Mouse (Mus musculus): ENCODE results near the gene Btrc. TPM values are rescaled to one million over a fixed set of nuclear protein-coding genes. Genes with fewer than 3 reads are reported as not detected.

Gene Btrc
- polyA plus RNA-seq, 1 experiment from 2014 or later, result 54.3 TPM

DNA sequence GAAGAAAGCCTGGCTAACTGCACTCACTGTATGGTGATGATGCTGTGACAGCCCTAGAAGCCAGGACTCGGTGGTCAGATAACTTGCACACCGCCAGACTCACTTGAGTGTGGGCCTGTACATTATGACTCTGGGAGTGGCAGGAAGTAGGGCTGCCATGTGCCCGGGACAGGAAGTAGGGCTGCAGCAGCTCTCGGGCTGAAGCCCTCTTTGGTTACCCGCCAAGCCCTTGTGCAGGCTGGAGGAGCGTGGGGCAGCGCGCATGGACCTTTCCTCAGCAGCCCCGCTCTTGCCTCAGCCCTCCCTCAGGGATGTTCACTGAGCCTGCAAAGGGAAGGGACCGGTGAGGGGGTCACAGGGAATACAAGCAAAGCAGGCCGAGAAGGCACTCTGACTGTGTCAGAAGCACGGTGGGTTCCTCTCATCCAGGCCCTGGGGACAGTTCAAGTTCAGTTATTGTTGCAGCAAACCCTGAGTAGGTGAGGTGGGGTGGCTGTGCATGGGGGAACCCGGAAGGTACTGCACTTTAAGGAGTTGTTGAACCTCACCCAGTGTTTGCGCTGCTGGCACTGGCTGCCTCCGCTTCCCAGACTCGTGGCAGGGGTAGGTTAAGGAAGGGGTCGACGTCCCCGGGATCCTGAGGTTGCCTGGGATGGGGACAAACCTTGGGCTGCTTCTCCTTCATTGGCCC lies 211.6 kb downstream of the Btrc start:
- Histone ChIP-seq H3K4me3 (ENCODE audit: low read length) (no peak overlapping the region), H3K9me3 (ENCODE audit: low read length) (no peaks in the 10 kb centered on the region), H3K9ac (replicated peaks; ENCODE audit: low read length) (no peak overlapping the region), H3K4me2 (replicated peaks; ENCODE audit: low read depth, low read length) (no peak overlapping the region), H3K27me3 (ENCODE audit: insufficient read depth, low read length) (no peaks in the 10 kb centered on the region), H3K36me3 (ENCODE audit: insufficient read depth, low read length) (peaks cover 32% of the 10 kb centered on the region), H3K4me1 (ENCODE audit: insufficient read depth, low read length) (peaks cover 27% of the 10 kb centered on the region), H3K27ac (ENCODE audit: low read length) (no peak overlapping the region)
- no peak for ATAC-seq (ENCODE audit: low FRiP score, low TSS enrichment)
- WGBS, result 47% methylated on average over 19 of the region's 19 CpGs

DNA sequence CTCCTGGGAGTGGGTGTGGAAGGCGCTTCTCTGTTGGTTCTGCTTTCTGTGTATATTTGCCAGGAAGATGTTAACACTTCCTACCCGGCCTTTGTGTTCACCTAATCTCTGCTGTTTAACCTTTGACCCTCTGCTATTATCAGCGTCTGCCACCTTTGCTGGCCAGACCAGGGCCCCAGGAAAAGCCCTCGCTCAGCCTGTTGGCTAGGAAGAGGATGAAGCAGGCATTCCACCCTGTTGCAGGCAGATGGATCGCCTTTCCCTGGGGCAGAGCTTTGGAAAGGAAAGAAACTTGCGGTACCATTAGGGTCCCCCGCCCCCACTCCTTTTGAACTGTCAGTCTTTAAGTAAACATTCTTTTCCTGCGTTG lies 212.1 kb downstream of the Btrc start:
- Histone ChIP-seq H3K9me3 (ENCODE audit: low read length) (no peaks in the 10 kb centered on the region), H3K36me3 (ENCODE audit: insufficient read depth, low read length) (peaks cover 32% of the 10 kb centered on the region), H3K4me2 (replicated peaks; ENCODE audit: low read depth, low read length) (no peak overlapping the region), H3K9ac (replicated peaks; ENCODE audit: low read length) (no peak overlapping the region), H3K27me3 (ENCODE audit: insufficient read depth, low read length) (no peaks in the 10 kb centered on the region), H3K4me3 (ENCODE audit: low read length) (no peak overlapping the region), H3K4me1 (ENCODE audit: insufficient read depth, low read length) (peaks cover 30% of the 10 kb centered on the region), H3K27ac (ENCODE audit: low read length) (no peak overlapping the region)
- no peak for ATAC-seq (ENCODE audit: low FRiP score, low TSS enrichment)
- WGBS, result 22% methylated on average over 8 of the region's 8 CpGs

DNA sequence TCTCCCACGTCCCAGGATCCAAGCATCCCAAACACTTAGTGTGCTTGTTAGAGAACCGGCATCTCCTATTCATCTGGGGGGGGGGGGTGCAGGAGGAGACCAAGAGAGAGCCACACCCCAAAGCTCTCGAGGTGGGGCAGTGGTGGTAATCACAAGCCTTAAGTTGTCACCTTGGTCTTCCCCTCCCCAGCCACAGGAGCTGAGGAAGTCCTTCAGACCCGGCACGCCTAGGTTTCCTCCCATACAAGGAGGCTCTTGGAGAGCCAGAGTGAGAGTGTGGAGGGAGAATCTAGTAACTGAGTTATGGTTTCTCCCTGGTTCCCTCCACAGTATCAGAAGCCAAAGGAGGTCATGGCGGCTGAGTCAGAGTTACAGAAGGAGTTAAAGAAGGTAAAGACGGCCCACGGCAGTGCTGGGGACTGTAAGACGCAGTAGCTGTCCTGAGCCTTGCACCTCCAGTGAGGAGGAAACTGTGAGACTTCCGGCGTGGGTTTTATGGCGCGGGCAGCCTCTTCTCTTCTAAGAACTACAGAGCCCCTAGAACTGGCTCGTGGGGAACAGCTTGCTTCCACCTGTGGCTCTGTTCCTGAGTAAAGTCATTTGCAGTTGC lies 213.7 kb downstream of the Btrc start:
- WGBS, result 67% methylated on average over 14 of the region's 14 CpGs
- peaks cover 26% of the 10 kb centered on the region for H3K36me3 ChIP-seq (ENCODE audit: insufficient read depth, low read length)
- H3K9ac ChIP-seq (replicated peaks; ENCODE audit: low read length), result no peak overlapping the region
- no peak overlapping the region for H3K27ac ChIP-seq (ENCODE audit: low read length)
- no peaks in the 10 kb centered on the region for H3K9me3 ChIP-seq (ENCODE audit: low read length)
- no peak for ATAC-seq (ENCODE audit: low FRiP score, low TSS enrichment)
- peaks cover 36% of the 10 kb centered on the region for H3K4me1 ChIP-seq (ENCODE audit: insufficient read depth, low read length)
- H3K27me3 ChIP-seq (ENCODE audit: insufficient read depth, low read length), result no peaks in the 10 kb centered on the region
- no peak overlapping the region for H3K4me2 ChIP-seq (replicated peaks; ENCODE audit: low read depth, low read length)
- no peak overlapping the region for H3K4me3 ChIP-seq (ENCODE audit: low read length)

DNA sequence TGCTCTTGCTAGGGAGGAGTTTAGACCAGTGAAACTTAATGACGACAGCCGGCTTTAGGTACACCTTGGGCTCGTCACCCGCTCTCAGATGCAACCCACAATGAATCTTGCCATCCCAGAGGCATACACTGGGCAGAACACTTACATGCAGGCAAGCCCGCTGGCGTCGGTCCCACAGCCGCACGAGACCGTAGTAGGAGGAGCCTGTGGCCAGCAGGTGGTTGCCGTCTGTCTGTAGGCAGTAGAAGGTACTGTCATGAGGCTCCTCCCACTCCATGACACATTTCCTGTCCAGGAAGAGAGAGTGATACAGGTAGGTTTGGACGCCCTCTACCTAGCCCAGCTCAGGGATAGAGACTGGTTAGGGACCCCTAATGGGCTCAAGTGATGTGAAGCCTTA lies 215.4 kb downstream of the Btrc start:
- H3K4me2 ChIP-seq (replicated peaks; ENCODE audit: low read depth, low read length), result no peak overlapping the region
- WGBS, result 84% methylated on average over 12 of the region's 12 CpGs
- ATAC-seq (ENCODE audit: low FRiP score, low TSS enrichment), result no peak
- no peak overlapping the region for H3K27ac ChIP-seq (ENCODE audit: low read length)
- H3K4me3 ChIP-seq (ENCODE audit: low read length), result no peak overlapping the region
- H3K9me3 ChIP-seq (ENCODE audit: low read length), result no peaks in the 10 kb centered on the region
- peaks cover 41% of the 10 kb centered on the region for H3K4me1 ChIP-seq (ENCODE audit: insufficient read depth, low read length)
- no peaks in the 10 kb centered on the region for H3K27me3 ChIP-seq (ENCODE audit: insufficient read depth, low read length)
- H3K36me3 ChIP-seq (ENCODE audit: insufficient read depth, low read length), result peaks cover 22% of the 10 kb centered on the region
- H3K9ac ChIP-seq (replicated peaks; ENCODE audit: low read length), result no peak overlapping the region

GRCm38 (mm10) chr19:45579416-45579815 lies 215.9 kb downstream of the Btrc start:
- Histone ChIP-seq H3K9me3 (ENCODE audit: low read length) (no peaks in the 10 kb centered on the region), H3K36me3 (ENCODE audit: insufficient read depth, low read length) (peaks cover 22% of the 10 kb centered on the region), H3K4me1 (ENCODE audit: insufficient read depth, low read length) (peaks cover 37% of the 10 kb centered on the region), H3K4me2 (replicated peaks; ENCODE audit: low read depth, low read length) (no peak overlapping the region), H3K27me3 (ENCODE audit: insufficient read depth, low read length) (no peaks in the 10 kb centered on the region), H3K4me3 (ENCODE audit: low read length) (no peak overlapping the region), H3K27ac (ENCODE audit: low read length) (no peak overlapping the region), H3K9ac (replicated peaks; ENCODE audit: low read length) (no peak overlapping the region)
- ATAC-seq (ENCODE audit: low FRiP score, low TSS enrichment), result no peak
- 88% methylated on average over 7 of the region's 7 CpGs for WGBS

Other genes starting within 250 kb of the Btrc start
- not detected in 2 replicates for gene Tlx1, start 213.1 kb upstream of the Btrc start, polyA plus RNA-seq (2015; fragmentation: Nextera tagmentation; extraction: Ambion mirVana)
- gene Lbx1, start 127.9 kb upstream of the Btrc start, polyA plus RNA-seq (2015; fragmentation: Nextera tagmentation; extraction: Ambion mirVana), result not detected in 2 replicates
- 20.4 and 21.9 TPM in 2 replicates for gene Poll, start 196.8 kb downstream of the Btrc start, polyA plus RNA-seq (2015; fragmentation: Nextera tagmentation; extraction: Ambion mirVana)
- 52.4 and 52.9 TPM in 2 replicates for gene Gm17018, start 196.9 kb downstream of the Btrc start, polyA plus RNA-seq (2015; fragmentation: Nextera tagmentation; extraction: Ambion mirVana)

Measured in kidney, embryonic 16.5 days (tissue).